Mouse (Mus musculus) Patski (cell line): ENCODE results near the gene Gm11568. TPM values are rescaled to one million over a fixed set of nuclear protein-coding genes. Genes with fewer than 3 reads are reported as not detected.
"Not testable (repeated sequence)": the region's sequence is repeated elsewhere in the genome, so short reads cannot be mapped to it uniquely, and the experiment has no call there.

ENCODE experiments used
- ATAC-seq: fragments of 100-300 bp; one replicate; pipeline ENCODE4 v1.8.0; 2021
- CTCF ChIA-PET: fragments of 350-600 bp; sonication (Branson Sonifier 250); formaldehyde crosslinking; loops from one replicate; lab custom pipeline; 2022; ENCODE audit warnings: inconsistent platforms; lab: Charles Lee
- POLR2A ChIA-PET: fragments of 350-600 bp; sonication (Branson Sonifier 250); formaldehyde crosslinking; loops from one replicate; lab custom pipeline; 2022; ENCODE audit warnings: antibody characterized with exemption, inconsistent platforms; lab: Charles Lee
- DNase-seq: peaks from one replicate; pipeline ENCODE4 v3.0.0-alpha.2; 2011; ENCODE audit warnings: low read depth, low spot score
- H3K27me3 ChIP-seq: fragments of 371-371 bp; one replicate; pipeline ENCODE4 v1.5.1; 2021
- CTCF ChIP-seq: fragments of 100-300 bp; IDR thresholded peaks from one replicate; pipeline ENCODE4 v1.5.1; 2021
- in situ Hi-C: fragments of 300-500 bp; cut with MboI; formaldehyde crosslinking; loops from 3 replicates; pipeline ENCODE4 v1.11.1; 2018; ENCODE audit warnings: low pct_unique_long_range_greater_than_20kb, mixed read lengths
- polyA plus RNA-seq: library from polyadenylated mRNA; unstranded; gene quantifications from one replicate; pipeline ENCODE4 v1.2.3, GENCODE M21; 2021

The Gm11568 gene
- not detected for polyA plus RNA-seq

- ChIA-PET POLR2A (no interaction called here), CTCF (no interaction called here)
- no peak for DNase-seq
- H3K27me3 ChIP-seq = no peaks in the 10 kb centered on the region
- no peak for ATAC-seq
- in situ Hi-C loops = no loop called here
- no peak for TF ChIP-seq CTCF
Measured at GRCm38 (mm10) chr11:99857617-99858016, at the start of gene Gm11568. Gene Gm11568, plus strand, starts transcription at chr11:99857917.

- POLR2A ChIA-PET, H3K27me3 ChIP-seq: not testable (repeated sequence)
Measured at GRCm38 (mm10) chr11:99809792-99810191, 47.9 kb upstream of the Gm11568 start, which contains the start of gene Krtap4-13. Gene Krtap4-13, minus strand, starts transcription at chr11:99809892.

DNA sequence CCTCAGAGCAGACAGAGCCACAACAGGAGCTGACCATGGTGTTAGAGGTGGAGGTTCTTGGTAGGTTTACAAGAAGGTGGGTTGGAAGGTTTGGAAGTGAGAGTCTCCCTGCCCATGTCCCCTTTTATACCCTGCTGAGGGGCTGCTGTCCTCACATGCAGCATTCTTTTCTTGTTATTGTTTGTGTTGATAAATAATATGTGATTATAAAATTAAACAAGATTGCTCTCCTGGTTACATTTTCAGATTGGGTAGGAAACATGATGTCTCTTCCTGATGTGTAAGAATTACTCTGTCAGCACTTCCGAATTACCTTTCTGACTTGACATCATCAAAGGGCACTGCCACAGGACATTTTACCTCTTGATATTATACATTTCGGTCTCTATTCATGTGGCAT lies 42.2 kb upstream of the Gm11568 start, which contains the start of gene Gm11564:
Gm11564 (minus strand) TSS at position 101 of the 400 bp plus-strand sequence.
- DNase-seq, H3K27me3 ChIP-seq, ATAC-seq, in situ Hi-C loops, POLR2A ChIA-PET, CTCF ChIA-PET: not testable (repeated sequence)

More at GRCm38 (mm10) chr11:99809792-99810191, 47.9 kb upstream of the Gm11568 start, which contains the start of gene Krtap4-13:
- DNase-seq, in situ Hi-C loops, ATAC-seq, CTCF ChIA-PET: not testable (repeated sequence)

DNA sequence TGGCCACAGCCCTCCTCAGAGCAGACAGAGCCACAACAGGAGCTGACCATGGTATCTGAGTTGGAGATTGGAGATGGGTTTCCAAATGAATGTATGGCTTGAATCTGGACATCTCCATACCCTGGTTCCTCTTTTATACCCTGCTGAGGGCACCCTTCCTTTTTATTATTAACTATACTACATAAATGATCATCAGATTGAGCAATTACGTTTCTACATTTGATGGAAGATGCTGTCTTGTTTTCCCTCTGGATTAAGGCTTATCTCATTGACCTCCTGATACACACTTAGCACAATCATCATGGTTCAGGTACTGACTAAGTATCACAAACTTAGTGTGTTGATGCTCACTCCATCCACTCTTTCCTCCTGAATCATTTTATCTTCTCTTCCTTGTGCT lies 19.8 kb upstream of the Gm11568 start, which contains the start of gene 2300003K06Rik:
2300003K06Rik (minus strand) TSS at position 101 of the 400 bp plus-strand sequence.
- CTCF ChIA-PET = no interaction called here
- POLR2A ChIA-PET = no interaction called here
- no peak for TF ChIP-seq CTCF
- ATAC-seq (no peak), DNase-seq (no peak)
- in situ Hi-C loops = loop anchor here (10.0 kb wide), 1 partner anchor 63 kb away; the partner anchor contains the start of gene Gm11595
- no peaks in the 10 kb centered on the region for H3K27me3 ChIP-seq

DNA sequence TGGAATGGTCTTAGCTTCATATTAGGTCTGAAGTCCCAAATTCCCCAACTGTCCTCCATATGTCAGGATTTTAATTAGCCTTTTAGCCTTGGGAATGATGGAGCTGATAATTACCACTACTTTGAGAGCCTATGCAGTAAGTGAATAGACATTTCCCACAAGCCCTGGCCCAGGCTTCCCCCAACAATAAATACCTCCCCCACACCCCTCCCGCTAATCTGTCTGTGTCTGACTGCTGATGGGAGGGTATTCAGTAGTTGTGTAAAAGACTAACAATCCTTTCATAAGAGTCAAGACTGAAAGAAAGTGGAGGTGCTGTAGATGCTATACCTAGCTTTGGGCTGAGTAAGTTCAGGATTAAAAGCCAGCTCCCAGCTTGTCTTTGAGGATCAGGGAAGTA lies 15.5 kb upstream of the Gm11568 start:
- POLR2A ChIA-PET = no interaction called here
- in situ Hi-C loops = no loop called here
- no peak for ATAC-seq
- H3K27me3 ChIP-seq = peaks cover 3% of the 10 kb centered on the region
- DNase-seq = no peak
- TF ChIP-seq CTCF = no peak
- CTCF ChIA-PET = no interaction called here

DNA sequence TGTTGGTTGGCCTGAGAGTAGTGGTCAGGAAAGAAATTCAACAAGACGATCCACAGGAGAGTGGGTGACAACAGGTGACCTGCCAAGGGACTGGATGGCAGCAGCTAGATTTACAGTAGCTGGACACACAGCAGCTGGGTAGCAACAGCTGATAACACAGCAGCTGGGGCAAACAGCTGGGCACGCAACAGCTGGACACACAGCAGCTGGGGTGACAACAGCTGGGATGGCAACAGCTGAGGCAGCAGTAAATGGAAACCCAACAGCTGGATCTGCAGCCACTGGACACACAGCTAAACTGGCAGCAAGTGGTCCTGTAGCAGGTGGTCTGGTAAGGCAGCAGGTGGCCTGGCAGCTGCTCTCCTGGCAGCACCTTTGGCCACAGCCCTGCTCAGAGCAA lies 11.0 kb upstream of the Gm11568 start:
- H3K27me3 ChIP-seq = peaks cover 3% of the 10 kb centered on the region
- POLR2A ChIA-PET = no interaction called here
- no peak for TF ChIP-seq CTCF
- DNase-seq (no peak), ATAC-seq (no peak)
- in situ Hi-C loops = no loop called here
- CTCF ChIA-PET = no interaction called here

DNA sequence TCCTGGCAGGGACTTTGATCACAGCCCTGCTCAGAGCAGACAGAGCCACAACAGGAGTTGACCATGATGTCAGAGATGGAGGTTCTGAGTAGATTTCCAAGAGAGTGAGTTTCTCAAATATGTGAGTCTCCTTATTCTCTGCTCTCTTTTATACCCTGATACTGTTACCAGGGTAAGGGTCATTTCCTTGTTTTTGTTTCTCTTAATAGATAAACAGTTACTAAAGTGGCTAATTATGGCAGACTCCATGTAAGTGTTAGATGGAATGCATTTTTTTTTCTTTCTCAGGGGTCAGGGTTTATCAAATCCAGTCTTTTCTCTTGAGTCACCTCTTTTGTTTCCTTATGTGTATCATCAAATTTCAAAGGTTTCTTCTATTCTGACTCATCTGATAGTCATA lies 6.2 kb upstream of the Gm11568 start, which contains the start of gene Krtap4-16:
Krtap4-16 (minus strand) TSS at position 101 of the 400 bp plus-strand sequence.
- no peaks in the 10 kb centered on the region for H3K27me3 ChIP-seq
- ChIA-PET CTCF (no interaction called here), POLR2A (no interaction called here)
- no peak for ATAC-seq
- no peak for TF ChIP-seq CTCF
- DNase-seq = no peak
- in situ Hi-C loops = no loop called here

DNA sequence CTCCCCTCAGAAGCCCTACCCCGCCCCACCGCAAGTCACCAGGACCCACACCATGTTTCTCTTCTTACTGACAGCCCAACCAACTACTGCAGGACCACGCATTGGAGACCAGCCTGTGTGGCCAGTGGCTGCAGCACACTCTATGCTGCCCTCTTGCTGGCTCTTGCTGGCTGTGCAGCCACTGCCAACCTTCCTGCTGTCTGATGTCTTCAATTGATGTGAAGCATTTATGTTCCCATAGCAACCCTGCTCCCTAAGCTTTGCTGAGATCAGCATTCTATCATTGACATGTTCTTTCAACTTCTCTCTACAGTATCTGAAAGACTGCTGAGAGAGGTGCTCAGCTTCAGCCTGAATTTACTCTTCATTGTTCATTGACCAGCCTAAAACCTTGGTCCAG lies 3.6 kb upstream of the Gm11568 start:
- no peak for ATAC-seq
- CTCF ChIA-PET = no interaction called here
- in situ Hi-C loops = no loop called here
- H3K27me3 ChIP-seq = no peaks in the 10 kb centered on the region
- POLR2A ChIA-PET = no interaction called here
- TF ChIP-seq CTCF = peak; percentile 64
- DNase-seq = no peak

- DNase-seq (peak; percentile 13), ATAC-seq (no peak)
- no peaks in the 10 kb centered on the region for H3K27me3 ChIP-seq
- no peak for TF ChIP-seq CTCF
- ChIA-PET CTCF (interaction anchor here (1.4 kb wide), 1 partner anchor 439 kb away, joined by 4 read pairs; no protein-coding TSS in a partner anchor), POLR2A (interaction anchor here (1.1 kb wide), 1 partner anchor 10 kb away, joined by 3 read pairs; no protein-coding TSS in a partner anchor)
- in situ Hi-C loops = no loop called here
Measured at GRCm38 (mm10) chr11:99858761-99859160, 1.0 kb downstream of the Gm11568 start.

GRCm38 (mm10) chr11:99864176-99864575 lies 6.5 kb downstream of the Gm11568 start, which contains the start of gene Gm11559:
Gene Gm11559, plus strand, starts transcription at chr11:99864476.
- CTCF ChIA-PET, POLR2A ChIA-PET: not testable (repeated sequence)

GRCm38 (mm10) chr11:99873089-99873488 lies 15.4 kb downstream of the Gm11568 start, which contains the start of gene Krtap9-1:
Gene Krtap9-1, plus strand, starts transcription at chr11:99873389.
- ATAC-seq, DNase-seq, CTCF ChIA-PET, in situ Hi-C loops, POLR2A ChIA-PET: not testable (repeated sequence)
- peaks cover 17% of the 10 kb centered on the region for H3K27me3 ChIP-seq

More at GRCm38 (mm10) chr11:99864176-99864575, 6.5 kb downstream of the Gm11568 start, which contains the start of gene Gm11559:
- H3K27me3 ChIP-seq, ATAC-seq, in situ Hi-C loops, DNase-seq: not testable (repeated sequence)

- CTCF ChIA-PET, in situ Hi-C loops, ATAC-seq, DNase-seq, POLR2A ChIA-PET: not testable (repeated sequence)
- peaks cover 20% of the 10 kb centered on the region for H3K27me3 ChIP-seq
Measured at GRCm38 (mm10) chr11:99878887-99879286, 21.2 kb downstream of the Gm11568 start, which contains the start of gene Gm11567. Gene Gm11567, plus strand, starts transcription at chr11:99879187.
